Mouse (Mus musculus) B cell, adult 67 days (primary cell): ENCODE results near the gene Gm5072. TPM values are rescaled to one million over a fixed set of nuclear protein-coding genes. Genes with fewer than 3 reads are reported as not detected.

ENCODE experiments used
- total RNA-seq, 2 experiments: library from RNA; stranded (reverse); gene quantifications; 4 replicates each; pipeline ENCODE4 v1.2.4; 2023

Gm5072 gene
- not detected for total RNA-seq

DNA sequence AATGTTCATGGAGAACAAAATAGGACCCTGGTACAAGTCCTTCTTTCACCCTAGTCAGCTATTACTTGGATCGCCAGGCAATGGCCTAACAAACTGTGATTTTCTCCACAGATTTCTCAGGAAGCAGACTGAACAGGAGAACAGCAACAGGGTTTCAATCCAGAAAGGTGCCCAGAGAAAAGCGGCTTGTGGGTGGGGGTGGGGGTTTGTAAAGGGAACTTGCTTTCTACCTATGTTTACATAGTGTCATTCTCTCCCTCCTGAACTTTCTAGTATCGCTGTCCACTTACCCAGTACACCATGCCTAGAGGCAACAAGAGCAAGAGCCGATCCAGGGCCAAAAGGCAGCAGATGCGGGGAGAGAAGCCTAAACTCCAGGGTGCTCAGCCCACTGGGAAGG, at the start of gene Gm5072:
Gene Gm5072, plus strand, starts transcription at position 301 of the 400 bp plus-strand sequence.

Other genes starting within 250 kb of the Gm5072 start
- not detected for gene Mageb2, start 60.8 kb upstream of the Gm5072 start, total RNA-seq
- gene Gm8914, start 87.6 kb downstream of the Gm5072 start, total RNA-seq, result not detected
- gene 1700084M14Rik, start 183.4 kb downstream of the Gm5072 start, total RNA-seq, result not detected
- gene Gm14781, start 239.7 kb downstream of the Gm5072 start, total RNA-seq, result not detected